Mouse (Mus musculus): ENCODE measurements around the gene Dnajc11. TPM values are rescaled to one million over a fixed set of nuclear protein-coding genes. Genes with fewer than 3 reads are reported as not detected.
A peak's percentile ranks its signal among the peaks of the same experiment; 100 is the strongest.

Gene Dnajc11
- polyA plus RNA-seq (2015; fragmentation: Nextera tagmentation; extraction: Ambion mirVana) = 57.1 and 59.2 TPM in 2 replicates

DNA sequence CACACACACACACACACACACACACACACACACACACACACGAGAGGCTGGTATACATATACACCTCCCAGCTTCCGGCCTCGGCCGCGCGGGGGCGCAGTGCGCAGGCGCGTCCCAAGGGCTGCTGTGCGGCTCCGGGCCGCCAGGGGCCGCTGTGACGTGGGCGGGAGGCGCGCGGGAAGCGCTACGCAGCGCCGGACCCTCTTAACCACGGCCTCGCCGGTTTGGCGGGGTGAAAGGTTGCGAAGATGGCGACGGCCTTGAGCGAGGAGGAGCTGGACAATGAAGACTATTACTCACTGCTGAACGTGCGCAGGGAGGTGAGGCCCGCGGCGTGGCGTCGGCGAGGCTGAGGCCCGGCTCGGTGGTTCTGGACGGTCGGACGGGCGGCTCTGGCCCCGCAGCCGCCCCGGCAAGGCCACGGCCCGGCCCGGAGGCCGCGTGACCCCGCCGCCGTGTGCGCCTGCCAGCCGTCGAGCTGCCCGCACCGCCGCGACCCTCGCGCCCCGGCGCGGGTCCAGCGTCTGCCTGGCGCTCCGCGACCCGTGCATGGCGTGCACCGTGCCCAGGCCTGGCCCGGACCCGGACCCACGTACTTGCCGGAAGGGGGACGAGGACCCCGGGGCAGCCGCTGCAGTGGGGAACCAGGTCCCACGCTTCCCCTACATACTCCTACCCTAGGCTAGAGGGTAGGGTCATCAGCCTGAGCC, at the start of gene Dnajc11:
TSS of gene Dnajc11 (plus strand) at position 187 of the 710 bp plus-strand sequence.
- no peaks in the 10 kb centered on the region for H3K27me3 ChIP-seq (replicated peaks)
- H3K36me3 ChIP-seq = no peaks in the 10 kb centered on the region
- 0% methylated on average over 56 of the region's 83 CpGs for WGBS
- H3K4me3 ChIP-seq = peak within 1 kb of the TSS; percentile 92
- peaks cover 34% of the 10 kb centered on the region for H3K4me1 ChIP-seq
- ATAC-seq (ENCODE audit: extremely low read depth, insufficient number of reproducible peaks, low FRiP score, low TSS enrichment) = peak; percentile 79
- H3K9ac ChIP-seq = peak within 1 kb of the TSS; percentile 96
- H3K9me3 ChIP-seq = no peaks in the 10 kb centered on the region
- H3K4me2 ChIP-seq = peak within 1 kb of the TSS; percentile 100
- H3K27ac ChIP-seq (replicated peaks) = peak within 1 kb of the TSS; percentile 63

DNA sequence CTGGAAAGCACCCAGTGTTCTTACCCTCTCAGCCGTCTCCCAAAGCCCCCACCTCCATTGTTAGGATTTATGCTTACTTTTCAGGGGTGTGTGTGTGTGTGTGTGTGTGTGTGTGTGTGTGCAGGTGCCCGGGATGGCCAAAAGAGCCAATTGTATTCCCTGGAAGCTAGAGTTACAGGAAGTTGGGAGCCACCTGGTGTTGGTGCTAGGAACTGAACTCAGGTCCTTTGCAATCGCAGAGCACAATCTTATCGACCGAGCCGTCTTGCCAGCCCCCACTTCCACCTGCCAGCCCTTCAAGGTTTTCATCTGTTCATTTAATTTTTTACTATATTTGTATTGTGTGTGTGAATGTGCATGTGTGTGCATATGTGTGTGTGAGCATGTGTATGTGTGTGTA, 40.2 kb upstream of the Dnajc11 start:
- ATAC-seq (ENCODE audit: extremely low read depth, insufficient number of reproducible peaks, low FRiP score, low TSS enrichment) = no peak
- H3K4me3 ChIP-seq = no peak overlapping the region
- no peak overlapping the region for H3K4me2 ChIP-seq
- H3K27me3 ChIP-seq (replicated peaks) = no peaks in the 10 kb centered on the region
- H3K27ac ChIP-seq (replicated peaks) = no peak overlapping the region
- H3K36me3 ChIP-seq = no peaks in the 10 kb centered on the region
- WGBS = 61% methylated on average over 6 of the region's 6 CpGs
- H3K9me3 ChIP-seq = peaks cover 8% of the 10 kb centered on the region; the same call in 1 of the 2 replicates
- H3K4me1 ChIP-seq = no peaks in the 10 kb centered on the region
- H3K9ac ChIP-seq = no peak overlapping the region

DNA sequence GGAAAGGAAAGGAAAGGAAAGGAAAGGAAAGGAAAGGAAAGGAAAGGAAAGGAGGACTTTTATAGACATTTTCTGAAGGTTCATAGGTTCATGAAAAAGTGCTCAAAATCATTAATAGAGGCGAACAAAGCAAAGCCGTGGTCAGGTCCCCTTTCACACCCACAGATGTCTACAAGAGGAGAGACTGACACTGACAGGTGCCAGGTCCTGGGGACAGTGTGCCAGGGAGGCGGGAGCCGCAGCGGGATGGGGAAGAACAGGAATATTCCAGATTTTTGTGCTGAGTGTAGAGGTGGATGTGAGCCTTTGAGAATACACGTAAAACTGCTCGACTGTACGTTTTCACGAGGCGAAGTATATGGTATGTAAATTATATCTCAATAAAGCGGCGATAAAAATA, 38.6 kb upstream of the Dnajc11 start:
- no peak overlapping the region for H3K4me2 ChIP-seq
- H3K4me3 ChIP-seq = no peak overlapping the region
- H3K9ac ChIP-seq = no peak overlapping the region
- H3K4me1 ChIP-seq = no peaks in the 10 kb centered on the region
- no peaks in the 10 kb centered on the region for H3K36me3 ChIP-seq
- no peak for ATAC-seq (ENCODE audit: extremely low read depth, insufficient number of reproducible peaks, low FRiP score, low TSS enrichment)
- 82% methylated on average over 12 of the region's 12 CpGs for WGBS
- H3K27me3 ChIP-seq (replicated peaks) = no peaks in the 10 kb centered on the region
- no peak overlapping the region for H3K27ac ChIP-seq (replicated peaks)
- H3K9me3 ChIP-seq = peaks cover 8% of the 10 kb centered on the region; the same call in 1 of the 2 replicates

DNA sequence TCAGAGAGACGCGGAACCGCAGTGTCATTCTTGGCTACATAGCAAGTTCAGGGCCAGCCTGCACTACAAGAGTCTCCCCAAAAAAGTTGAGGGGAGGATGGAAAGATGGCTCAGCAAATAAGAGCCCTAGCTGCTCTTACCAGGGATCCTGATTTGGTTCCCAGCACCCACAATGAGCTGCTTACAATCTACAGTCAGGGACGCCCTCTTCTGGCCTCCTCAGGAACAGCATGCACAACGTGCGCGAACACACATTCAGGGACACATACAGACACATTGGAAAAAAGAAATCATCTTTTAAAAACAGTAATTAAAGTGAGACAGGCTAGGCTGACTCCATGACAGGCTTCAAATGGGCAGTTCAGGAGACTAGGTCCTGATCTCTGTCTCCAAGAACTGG, 37.9 kb upstream of the Dnajc11 start:
- Histone ChIP-seq H3K9ac (no peak overlapping the region), H3K36me3 (no peaks in the 10 kb centered on the region), H3K4me1 (no peaks in the 10 kb centered on the region), H3K4me2 (no peak overlapping the region), H3K27ac (replicated peaks) (no peak overlapping the region), H3K4me3 (no peak overlapping the region), H3K27me3 (replicated peaks) (no peaks in the 10 kb centered on the region), H3K9me3 (peaks cover 8% of the 10 kb centered on the region; the same call in 1 of the 2 replicates)
- WGBS = 84% methylated on average over 7 of the region's 7 CpGs
- no peak for ATAC-seq (ENCODE audit: extremely low read depth, insufficient number of reproducible peaks, low FRiP score, low TSS enrichment)

DNA sequence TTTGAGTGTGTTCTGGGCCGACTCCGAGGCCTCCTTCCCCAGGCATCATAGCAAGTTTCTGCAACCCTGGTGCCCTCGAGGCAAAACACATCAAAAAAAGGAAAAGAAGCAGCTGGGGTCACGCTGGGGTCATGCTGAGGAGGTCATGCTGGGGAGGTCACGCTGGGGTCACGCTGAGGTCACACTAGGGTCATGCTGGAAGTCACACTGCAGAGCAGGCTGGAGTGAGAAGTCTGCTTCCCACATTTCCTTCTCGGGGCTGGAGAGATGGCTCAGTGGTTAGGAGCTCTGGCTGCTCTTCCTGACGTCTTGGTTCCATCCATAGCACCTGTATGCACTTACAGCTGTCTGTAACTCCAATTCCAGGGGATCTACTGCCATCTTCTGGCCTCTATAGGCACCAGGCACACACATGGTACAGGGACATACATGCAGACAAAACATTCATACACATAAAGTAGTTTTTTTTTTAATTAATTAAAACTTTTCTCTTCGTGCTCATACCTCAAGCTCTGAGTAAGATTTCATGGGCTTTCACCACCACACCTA, 36.3 kb upstream of the Dnajc11 start:
- Histone ChIP-seq H3K4me3 (no peak overlapping the region), H3K27ac (replicated peaks) (no peak overlapping the region), H3K4me2 (no peak overlapping the region), H3K9ac (no peak overlapping the region), H3K27me3 (replicated peaks) (no peaks in the 10 kb centered on the region), H3K36me3 (no peaks in the 10 kb centered on the region), H3K4me1 (peaks cover 2% of the 10 kb centered on the region), H3K9me3 (peaks cover 8% of the 10 kb centered on the region; the same call in 1 of the 2 replicates)
- no peak for ATAC-seq (ENCODE audit: extremely low read depth, insufficient number of reproducible peaks, low FRiP score, low TSS enrichment)
- 70% methylated on average over 9 of the region's 9 CpGs for WGBS

DNA sequence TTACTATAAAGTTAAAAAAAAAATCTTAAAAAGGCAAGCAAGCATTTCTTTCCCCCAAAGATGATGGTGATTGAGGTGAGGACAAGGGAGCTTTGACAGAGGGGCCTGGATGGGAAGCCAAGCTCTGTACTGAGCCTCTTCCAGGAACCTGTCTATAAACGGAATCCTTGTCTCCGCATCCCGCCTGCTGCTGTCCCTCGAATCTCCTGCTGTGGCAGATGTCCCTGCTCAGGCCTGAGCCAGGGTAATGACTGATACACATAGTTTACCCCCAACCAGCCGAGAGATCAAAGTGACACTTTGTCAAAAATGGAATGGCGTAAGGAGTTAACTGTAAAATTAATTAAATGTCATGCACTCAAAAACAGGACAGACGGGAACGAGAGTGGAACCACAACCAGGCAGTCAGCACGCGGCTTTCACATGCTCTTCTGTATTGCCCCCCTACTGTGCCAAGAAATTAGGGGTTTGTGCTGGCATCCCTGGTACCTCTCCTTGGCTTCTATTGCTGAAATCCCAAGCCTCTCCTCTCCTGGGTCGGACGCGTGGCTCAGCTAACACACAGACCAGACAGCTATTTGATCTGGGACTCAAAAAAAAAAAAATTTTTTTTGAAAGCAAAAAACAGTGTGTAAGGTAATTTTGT, 34.8 kb upstream of the Dnajc11 start:
- no peak overlapping the region for H3K4me2 ChIP-seq
- 57% methylated on average over 13 of the region's 13 CpGs for WGBS
- H3K9me3 ChIP-seq = peaks cover 8% of the 10 kb centered on the region; the same call in 1 of the 2 replicates
- no peak overlapping the region for H3K4me3 ChIP-seq
- ATAC-seq (ENCODE audit: extremely low read depth, insufficient number of reproducible peaks, low FRiP score, low TSS enrichment) = no peak
- H3K9ac ChIP-seq = no peak overlapping the region
- H3K27ac ChIP-seq (replicated peaks) = no peak overlapping the region
- H3K36me3 ChIP-seq = no peaks in the 10 kb centered on the region
- no peaks in the 10 kb centered on the region for H3K27me3 ChIP-seq (replicated peaks)
- H3K4me1 ChIP-seq = peaks cover 17% of the 10 kb centered on the region

DNA sequence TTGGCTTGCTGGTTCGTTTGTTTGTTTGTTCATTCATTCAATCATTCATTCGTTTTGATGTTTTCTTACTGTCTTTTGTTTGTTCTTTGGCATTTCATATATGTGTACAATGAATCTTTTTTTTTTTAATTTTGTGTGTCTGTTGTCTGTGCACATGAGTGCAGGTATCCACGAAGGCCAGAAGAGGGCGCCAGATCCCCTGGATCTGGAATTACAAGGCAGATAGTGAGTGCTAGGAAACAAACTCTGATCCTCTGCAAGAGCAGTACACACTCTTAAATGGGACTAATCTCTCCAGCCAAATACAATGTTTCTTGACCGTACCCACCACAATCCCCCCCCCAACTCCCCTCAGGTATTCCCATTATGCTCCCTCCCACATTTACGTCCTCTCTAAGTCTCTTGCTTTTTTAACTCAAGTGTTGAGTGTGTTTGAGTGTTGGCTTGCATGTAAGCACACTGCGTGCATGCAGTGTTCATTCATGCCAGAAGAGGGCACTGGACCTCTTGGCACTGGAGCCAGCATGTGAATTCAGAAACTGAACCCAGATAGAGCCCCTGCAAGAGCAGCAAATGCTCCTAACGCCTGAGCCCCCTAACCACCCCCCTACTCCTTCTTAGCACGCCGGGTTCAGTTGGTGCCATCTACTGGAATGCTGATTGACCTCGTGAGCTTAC, 33.6 kb upstream of the Dnajc11 start:
- H3K36me3 ChIP-seq = no peaks in the 10 kb centered on the region
- no peak overlapping the region for H3K4me3 ChIP-seq
- H3K27ac ChIP-seq (replicated peaks) = no peak overlapping the region
- peaks cover 27% of the 10 kb centered on the region for H3K4me1 ChIP-seq
- WGBS = 58% methylated on average over 11 of the region's 11 CpGs
- H3K9me3 ChIP-seq = peaks cover 8% of the 10 kb centered on the region; the same call in 1 of the 2 replicates
- no peak overlapping the region for H3K4me2 ChIP-seq
- H3K9ac ChIP-seq = no peak overlapping the region
- H3K27me3 ChIP-seq (replicated peaks) = no peaks in the 10 kb centered on the region; the same call in 1 of the 2 replicates
- no peak for ATAC-seq (ENCODE audit: extremely low read depth, insufficient number of reproducible peaks, low FRiP score, low TSS enrichment)

DNA sequence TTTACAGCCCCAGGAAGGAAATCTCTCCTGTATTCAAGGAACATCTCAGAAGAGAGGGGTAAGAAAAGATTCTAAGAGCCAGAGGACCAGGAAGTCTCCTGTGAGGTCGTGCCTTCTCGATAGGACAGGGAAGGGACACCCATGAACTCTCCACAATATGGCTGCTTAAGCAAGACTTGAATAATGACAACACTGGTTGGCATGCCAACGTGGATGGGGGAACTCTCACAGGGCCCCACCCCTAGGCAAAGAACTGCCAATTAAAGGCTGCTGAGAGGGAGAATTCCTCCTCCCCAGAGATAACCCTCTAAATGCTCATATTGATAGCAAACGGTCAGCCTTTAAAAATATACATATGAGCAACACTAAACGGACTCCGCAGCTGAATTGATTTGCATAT, 32.8 kb upstream of the Dnajc11 start:
- Histone ChIP-seq H3K4me3 (no peak overlapping the region), H3K27ac (replicated peaks) (no peak overlapping the region), H3K4me2 (no peak overlapping the region), H3K36me3 (no peaks in the 10 kb centered on the region), H3K9ac (no peak overlapping the region), H3K4me1 (peaks cover 27% of the 10 kb centered on the region), H3K9me3 (peaks cover 2% of the 10 kb centered on the region; the same call in 1 of the 2 replicates), H3K27me3 (replicated peaks) (peaks cover 5% of the 10 kb centered on the region; the same call in 1 of the 2 replicates)
- WGBS = 71% methylated on average over 6 of the region's 6 CpGs
- ATAC-seq (ENCODE audit: extremely low read depth, insufficient number of reproducible peaks, low FRiP score, low TSS enrichment) = no peak

DNA sequence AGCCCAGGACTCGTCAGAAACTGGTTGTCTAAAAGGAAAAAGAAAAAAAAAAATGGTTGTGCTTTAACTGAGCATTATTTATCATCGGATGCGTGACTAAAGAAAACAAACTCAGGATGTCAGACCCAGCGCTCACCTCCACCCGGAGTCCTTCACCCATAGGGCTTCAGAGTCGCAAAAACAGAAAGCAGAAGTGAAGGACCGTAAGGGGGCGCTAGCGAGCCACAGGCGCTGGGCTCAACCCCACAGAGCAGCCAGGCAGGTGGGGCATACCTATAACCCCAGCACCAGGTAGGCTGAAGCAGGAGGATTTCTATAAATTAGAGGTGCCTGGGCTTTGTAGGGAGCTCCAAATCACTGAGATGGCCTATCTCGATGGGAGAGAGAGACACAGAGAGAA, 32.1 kb upstream of the Dnajc11 start:
- no peak overlapping the region for H3K4me3 ChIP-seq
- no peak overlapping the region for H3K4me2 ChIP-seq
- H3K9ac ChIP-seq = no peak overlapping the region
- peaks cover 27% of the 10 kb centered on the region for H3K4me1 ChIP-seq
- H3K27ac ChIP-seq (replicated peaks) = no peak overlapping the region
- H3K27me3 ChIP-seq (replicated peaks) = peaks cover 6% of the 10 kb centered on the region; the same call in 1 of the 2 replicates
- 50% methylated on average over 11 of the region's 11 CpGs for WGBS
- H3K36me3 ChIP-seq = no peaks in the 10 kb centered on the region
- no peaks in the 10 kb centered on the region for H3K9me3 ChIP-seq
- ATAC-seq (ENCODE audit: extremely low read depth, insufficient number of reproducible peaks, low FRiP score, low TSS enrichment) = no peak

DNA sequence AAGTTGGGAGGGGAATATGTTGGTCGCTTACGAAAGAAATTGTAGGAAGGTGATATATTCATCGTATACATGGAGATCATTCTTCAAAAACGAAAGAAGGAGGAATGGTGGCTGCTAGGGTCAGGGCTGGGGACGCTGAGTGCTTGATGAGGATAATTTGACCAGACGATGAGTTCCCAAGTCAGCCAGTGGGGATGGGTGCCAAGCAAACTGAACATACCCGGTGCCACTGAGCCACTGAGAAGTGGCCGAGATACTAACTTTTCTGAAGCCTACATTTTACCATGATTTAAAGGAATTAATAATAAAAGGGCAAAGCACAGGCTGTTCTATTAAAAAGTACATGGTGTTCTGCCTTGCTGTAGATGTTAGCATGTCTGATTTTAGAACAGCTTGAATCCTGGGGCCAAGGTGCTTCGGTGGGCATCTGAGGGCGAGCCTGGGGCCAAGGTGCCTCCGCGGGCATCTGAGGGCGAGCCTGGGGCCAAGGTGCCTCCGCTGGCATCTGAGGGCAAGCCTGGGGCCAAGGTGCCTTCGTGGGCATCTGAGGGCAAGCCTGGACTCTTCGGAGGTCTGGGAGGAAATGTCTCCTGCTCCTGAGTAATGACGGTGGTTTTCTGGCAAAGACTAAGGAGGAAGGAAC, 31.3 kb upstream of the Dnajc11 start:
- 70% methylated on average over 17 of the region's 17 CpGs for WGBS
- H3K4me2 ChIP-seq = peak overlapping the region; percentile 30; the same call in 1 of the 2 replicates
- peak overlapping the region; percentile 55; the same call in 1 of the 2 replicates for H3K27ac ChIP-seq (replicated peaks)

More for the DNA sequence above, 31.3 kb upstream of the Dnajc11 start:
- Histone ChIP-seq H3K9ac (no peak overlapping the region), H3K4me1 (peaks cover 27% of the 10 kb centered on the region), H3K9me3 (no peaks in the 10 kb centered on the region), H3K4me3 (no peak overlapping the region), H3K27me3 (replicated peaks) (peaks cover 9% of the 10 kb centered on the region), H3K36me3 (no peaks in the 10 kb centered on the region)
- no peak for ATAC-seq (ENCODE audit: extremely low read depth, insufficient number of reproducible peaks, low FRiP score, low TSS enrichment)

Measured in heart, embryonic 13.5 days (tissue).